Mouse (Mus musculus): ENCODE measurements around the gene Gdf15. TPM values are rescaled to one million over a fixed set of nuclear protein-coding genes. Genes with fewer than 3 reads are reported as not detected.

Gdf15 gene
- polyA plus RNA-seq, 1 experiment from 2014 or later, result not detected

DNA sequence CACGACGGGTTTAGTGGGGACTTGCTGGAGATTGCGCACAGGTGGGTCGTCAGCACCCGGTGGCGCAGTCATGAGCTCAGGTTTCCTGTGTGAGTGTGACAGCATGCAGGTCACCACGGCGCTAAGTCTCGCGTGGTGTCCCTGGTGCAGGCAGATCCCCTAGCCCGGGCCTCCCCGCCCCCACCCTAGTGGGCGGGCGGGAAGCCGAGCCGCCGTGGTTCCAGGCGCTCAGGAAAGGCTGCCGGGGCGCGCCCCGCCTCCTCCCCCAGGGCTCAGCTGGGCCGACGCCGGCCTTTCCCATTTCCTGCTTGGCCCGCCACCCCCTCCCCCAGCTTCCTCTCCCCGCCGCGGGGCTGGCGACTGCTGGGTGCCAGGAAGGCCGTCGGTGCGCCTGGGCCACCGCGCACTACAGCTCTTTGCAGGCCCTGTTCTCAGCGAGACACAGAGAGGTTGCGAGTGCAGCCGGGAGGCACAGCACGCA lies 22.8 kb downstream of the Gdf15 start:
- H3K9ac ChIP-seq (ENCODE audit: low read length), result peak overlapping the region; percentile 67
- ATAC-seq (replicated peaks; ENCODE audit: low FRiP score), result peak; percentile 64
- no peaks in the 10 kb centered on the region for H3K36me3 ChIP-seq (ENCODE audit: control insufficient read depth, insufficient read depth, low read length)
- H3K9me3 ChIP-seq (ENCODE audit: control insufficient read depth, low read length), result no peaks in the 10 kb centered on the region
- peaks cover 25% of the 10 kb centered on the region for H3K4me1 ChIP-seq (replicated peaks; ENCODE audit: control insufficient read depth, insufficient read depth, low read length)
- peak overlapping the region; percentile 39 for H3K4me3 ChIP-seq (ENCODE audit: low read depth, low read length)
- 2% methylated on average over 37 of the region's 39 CpGs for WGBS
- DNase-seq (ENCODE audit: low spot score), result peak; percentile 92
- H3K4me2 ChIP-seq (ENCODE audit: low read depth, low read length, severe bottlenecking), result peak overlapping the region; percentile 94
- peak overlapping the region; percentile 91 for H3K27ac ChIP-seq (ENCODE audit: low read depth, low read length)
- peaks cover 4% of the 10 kb centered on the region; the same call in 1 of the 2 replicates for H3K27me3 ChIP-seq (ENCODE audit: control insufficient read depth, insufficient read depth, low read length)

- Histone ChIP-seq H3K9me3 (ENCODE audit: control insufficient read depth, low read length) (no peaks in the 10 kb centered on the region), H3K27ac (ENCODE audit: low read depth, low read length) (peak within 1 kb of the TSS; percentile 91), H3K27me3 (ENCODE audit: control insufficient read depth, insufficient read depth, low read length) (peaks cover 4% of the 10 kb centered on the region; the same call in 1 of the 2 replicates), H3K9ac (ENCODE audit: low read length) (peak within 1 kb of the TSS; percentile 92), H3K36me3 (ENCODE audit: control insufficient read depth, insufficient read depth, low read length) (no peaks in the 10 kb centered on the region), H3K4me2 (ENCODE audit: low read depth, low read length, severe bottlenecking) (peak within 1 kb of the TSS; percentile 94), H3K4me1 (replicated peaks; ENCODE audit: control insufficient read depth, insufficient read depth, low read length) (peaks cover 25% of the 10 kb centered on the region), H3K4me3 (ENCODE audit: low read depth, low read length) (peak within 1 kb of the TSS; percentile 75)
- ATAC-seq (replicated peaks; ENCODE audit: low FRiP score) (0 out of 2 replicates have a peak, but pooled peaks have one; percentile 0), DNase-seq (ENCODE audit: low spot score) (no peak)
- 7% methylated on average over 26 of the region's 26 CpGs for WGBS
Measured at GRCm38 (mm10) chr8:70608749-70609367, 23.4 kb downstream of the Gdf15 start, which contains the start of gene Ssbp4. Ssbp4 (minus strand) TSS chr8:70608872.

DNA sequence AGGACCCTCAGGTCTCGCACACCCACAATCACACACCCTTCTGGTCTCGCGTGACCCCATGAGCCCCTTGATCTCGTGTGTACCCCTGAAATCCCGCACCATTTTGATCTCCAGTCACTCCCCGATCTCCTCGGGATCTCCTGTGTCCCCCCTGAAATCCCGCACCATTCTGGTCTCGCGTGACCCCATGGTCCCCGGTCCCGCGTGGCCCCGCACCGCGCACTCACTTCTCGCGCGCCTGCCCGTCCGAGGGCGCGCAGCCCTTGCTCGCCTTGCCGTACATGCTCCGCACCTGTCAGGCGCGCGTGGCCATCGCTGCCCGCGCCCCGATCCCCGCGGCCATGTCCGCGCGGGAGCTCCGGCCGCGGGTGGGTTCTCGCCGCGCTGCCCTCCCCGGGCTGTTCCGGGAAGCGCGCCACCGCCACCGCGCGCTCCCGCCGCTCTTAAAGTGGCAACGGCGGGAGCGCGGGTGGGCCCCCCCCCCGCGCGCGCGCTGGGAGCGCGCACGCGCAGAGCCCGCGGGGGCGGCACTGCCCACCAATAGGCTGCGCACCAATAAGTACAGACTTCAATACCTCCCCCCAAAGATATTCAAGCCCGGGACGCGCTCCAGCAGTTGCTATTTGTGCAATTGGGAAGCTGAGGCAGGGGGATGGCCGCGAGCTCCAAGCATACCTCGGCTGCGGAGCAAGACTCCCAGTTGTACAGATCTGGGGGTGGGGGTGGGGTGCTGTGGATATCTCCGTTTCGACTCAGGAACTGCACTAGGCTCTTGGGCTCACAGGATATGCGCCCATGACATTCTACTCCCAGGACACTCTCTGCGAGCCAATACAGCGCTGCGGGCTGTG lies 24.1 kb downstream of the Gdf15 start:
- no peak for ATAC-seq (replicated peaks; ENCODE audit: low FRiP score)
- WGBS, result 3% methylated on average over 80 of the region's 84 CpGs
- Histone ChIP-seq H3K27me3 (ENCODE audit: control insufficient read depth, insufficient read depth, low read length) (peaks cover 4% of the 10 kb centered on the region; the same call in 1 of the 2 replicates), H3K27ac (ENCODE audit: low read depth, low read length) (peak overlapping the region; percentile 41), H3K9ac (ENCODE audit: low read length) (peak overlapping the region; percentile 92), H3K4me1 (replicated peaks; ENCODE audit: control insufficient read depth, insufficient read depth, low read length) (peaks cover 25% of the 10 kb centered on the region), H3K4me2 (ENCODE audit: low read depth, low read length, severe bottlenecking) (peak overlapping the region; percentile 88), H3K36me3 (ENCODE audit: control insufficient read depth, insufficient read depth, low read length) (no peaks in the 10 kb centered on the region), H3K4me3 (ENCODE audit: low read depth, low read length) (peak overlapping the region; percentile 75), H3K9me3 (ENCODE audit: control insufficient read depth, low read length) (no peaks in the 10 kb centered on the region)
- peak; percentile 79 for DNase-seq (ENCODE audit: low spot score)

- ATAC-seq (replicated peaks; ENCODE audit: low FRiP score) (no peak), DNase-seq (ENCODE audit: low spot score) (no peak)
- H3K9ac ChIP-seq (ENCODE audit: low read length), result peak overlapping the region; percentile 92
- H3K9me3 ChIP-seq (ENCODE audit: control insufficient read depth, low read length), result no peaks in the 10 kb centered on the region
- H3K4me3 ChIP-seq (ENCODE audit: low read depth, low read length), result peak overlapping the region; percentile 75
- WGBS, result 37% methylated on average over 6 of the region's 6 CpGs
- no peaks in the 10 kb centered on the region for H3K36me3 ChIP-seq (ENCODE audit: control insufficient read depth, insufficient read depth, low read length)
- H3K27ac ChIP-seq (ENCODE audit: low read depth, low read length), result no peak overlapping the region
- H3K4me1 ChIP-seq (replicated peaks; ENCODE audit: control insufficient read depth, insufficient read depth, low read length), result peaks cover 25% of the 10 kb centered on the region
- peak overlapping the region; percentile 88 for H3K4me2 ChIP-seq (ENCODE audit: low read depth, low read length, severe bottlenecking)
- H3K27me3 ChIP-seq (ENCODE audit: control insufficient read depth, insufficient read depth, low read length), result peaks cover 4% of the 10 kb centered on the region; the same call in 1 of the 2 replicates
Measured at GRCm38 (mm10) chr8:70607603-70607897, 24.7 kb downstream of the Gdf15 start.

DNA sequence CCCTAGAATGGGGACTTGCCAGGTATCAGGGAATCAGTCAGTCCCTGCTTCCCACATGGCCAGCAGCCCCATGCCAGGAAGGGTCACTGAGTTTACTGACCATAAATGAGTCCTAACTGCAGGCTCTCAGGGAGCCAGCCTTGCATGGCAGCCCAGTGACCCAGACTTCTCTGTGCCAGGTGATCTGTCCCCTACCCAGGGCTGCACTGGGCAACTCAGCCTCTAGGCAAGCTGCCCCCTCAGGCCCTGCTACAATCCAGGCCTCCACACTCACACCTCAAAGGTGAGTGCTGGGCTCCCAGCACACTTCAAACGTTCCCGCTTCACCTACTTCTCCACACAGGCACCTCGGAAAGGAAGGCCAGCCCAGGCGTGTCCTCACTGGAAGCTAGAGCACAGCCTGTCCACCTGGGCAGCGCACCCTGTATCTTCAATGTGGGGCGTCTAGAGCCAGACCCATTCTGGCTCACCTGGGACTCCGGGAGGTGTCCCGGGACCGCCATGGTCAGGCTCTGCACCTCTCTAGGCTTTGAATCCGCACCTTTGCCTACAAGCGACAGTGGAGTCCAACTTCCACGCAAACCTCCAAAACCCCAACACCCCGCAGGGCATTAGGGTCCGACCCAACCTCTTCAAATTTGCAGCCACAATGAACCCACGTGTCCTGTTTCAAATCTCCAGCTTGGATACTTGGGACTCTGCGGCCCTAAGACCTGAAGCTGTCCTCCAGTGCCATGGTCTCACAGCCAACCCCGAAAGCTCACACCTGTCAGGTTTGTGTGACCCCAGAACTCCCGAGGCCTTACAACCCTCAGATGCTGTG lies 25.3 kb downstream of the Gdf15 start:
- H3K4me3 ChIP-seq (ENCODE audit: low read depth, low read length), result peak overlapping the region; percentile 75
- ATAC-seq (replicated peaks; ENCODE audit: low FRiP score) (no peak), DNase-seq (ENCODE audit: low spot score) (no peak)
- peak overlapping the region; percentile 92 for H3K9ac ChIP-seq (ENCODE audit: low read length)
- H3K9me3 ChIP-seq (ENCODE audit: control insufficient read depth, low read length), result no peaks in the 10 kb centered on the region
- 0 out of 2 replicates have a peak overlapping the region, but pooled peaks have one; percentile 18 for H3K27ac ChIP-seq (ENCODE audit: low read depth, low read length)
- WGBS, result 70% methylated on average over 18 of the region's 18 CpGs
- no peaks in the 10 kb centered on the region for H3K36me3 ChIP-seq (ENCODE audit: control insufficient read depth, insufficient read depth, low read length)
- peaks cover 4% of the 10 kb centered on the region; the same call in 1 of the 2 replicates for H3K27me3 ChIP-seq (ENCODE audit: control insufficient read depth, insufficient read depth, low read length)
- peak overlapping the region; percentile 88 for H3K4me2 ChIP-seq (ENCODE audit: low read depth, low read length, severe bottlenecking)
- peaks cover 25% of the 10 kb centered on the region for H3K4me1 ChIP-seq (replicated peaks; ENCODE audit: control insufficient read depth, insufficient read depth, low read length)

GRCm38 (mm10) chr8:70605871-70606779 lies 26.1 kb downstream of the Gdf15 start:
- Histone ChIP-seq H3K27ac (ENCODE audit: low read depth, low read length) (no peak overlapping the region), H3K9ac (ENCODE audit: low read length) (no peak overlapping the region), H3K4me2 (ENCODE audit: low read depth, low read length, severe bottlenecking) (no peak overlapping the region), H3K4me3 (ENCODE audit: low read depth, low read length) (no peak overlapping the region), H3K9me3 (ENCODE audit: control insufficient read depth, low read length) (no peaks in the 10 kb centered on the region; the same call in 1 of the 2 replicates), H3K27me3 (ENCODE audit: control insufficient read depth, insufficient read depth, low read length) (peaks cover 4% of the 10 kb centered on the region; the same call in 1 of the 2 replicates), H3K36me3 (ENCODE audit: control insufficient read depth, insufficient read depth, low read length) (no peaks in the 10 kb centered on the region), H3K4me1 (replicated peaks; ENCODE audit: control insufficient read depth, insufficient read depth, low read length) (peaks cover 25% of the 10 kb centered on the region)
- DNase-seq (ENCODE audit: low spot score) (no peak), ATAC-seq (replicated peaks; ENCODE audit: low FRiP score) (no peak)
- WGBS, result 89% methylated on average over 9 of the region's 9 CpGs

GRCm38 (mm10) chr8:70604558-70604957 lies 27.7 kb downstream of the Gdf15 start:
- H3K36me3 ChIP-seq (ENCODE audit: control insufficient read depth, insufficient read depth, low read length), result no peaks in the 10 kb centered on the region
- DNase-seq (ENCODE audit: low spot score), result no peak
- H3K4me1 ChIP-seq (replicated peaks; ENCODE audit: control insufficient read depth, insufficient read depth, low read length), result peaks cover 27% of the 10 kb centered on the region
- peaks cover 4% of the 10 kb centered on the region; the same call in 1 of the 2 replicates for H3K27me3 ChIP-seq (ENCODE audit: control insufficient read depth, insufficient read depth, low read length)
- H3K9me3 ChIP-seq (ENCODE audit: control insufficient read depth, low read length), result no peaks in the 10 kb centered on the region; the same call in 1 of the 2 replicates
- 89% methylated on average over 7 of the region's 7 CpGs for WGBS
- H3K4me2 ChIP-seq (ENCODE audit: low read depth, low read length, severe bottlenecking), result no peak overlapping the region
- H3K4me3 ChIP-seq (ENCODE audit: low read depth, low read length), result no peak overlapping the region
- no peak overlapping the region for H3K27ac ChIP-seq (ENCODE audit: low read depth, low read length)
- peak overlapping the region; percentile 12; the same call in 1 of the 2 replicates for H3K9ac ChIP-seq (ENCODE audit: low read length)
- no peak for ATAC-seq (replicated peaks; ENCODE audit: low FRiP score)
